Mouse (Mus musculus): ENCODE results near the gene Odf3b.

Gene Odf3b

GRCm38 (mm10) chr15:89378831-89379401 lies at the start of gene Odf3b:
TSS of gene Odf3b (minus strand) at chr15:89379282.
- DNase-seq: peak; percentile 55

DNA sequence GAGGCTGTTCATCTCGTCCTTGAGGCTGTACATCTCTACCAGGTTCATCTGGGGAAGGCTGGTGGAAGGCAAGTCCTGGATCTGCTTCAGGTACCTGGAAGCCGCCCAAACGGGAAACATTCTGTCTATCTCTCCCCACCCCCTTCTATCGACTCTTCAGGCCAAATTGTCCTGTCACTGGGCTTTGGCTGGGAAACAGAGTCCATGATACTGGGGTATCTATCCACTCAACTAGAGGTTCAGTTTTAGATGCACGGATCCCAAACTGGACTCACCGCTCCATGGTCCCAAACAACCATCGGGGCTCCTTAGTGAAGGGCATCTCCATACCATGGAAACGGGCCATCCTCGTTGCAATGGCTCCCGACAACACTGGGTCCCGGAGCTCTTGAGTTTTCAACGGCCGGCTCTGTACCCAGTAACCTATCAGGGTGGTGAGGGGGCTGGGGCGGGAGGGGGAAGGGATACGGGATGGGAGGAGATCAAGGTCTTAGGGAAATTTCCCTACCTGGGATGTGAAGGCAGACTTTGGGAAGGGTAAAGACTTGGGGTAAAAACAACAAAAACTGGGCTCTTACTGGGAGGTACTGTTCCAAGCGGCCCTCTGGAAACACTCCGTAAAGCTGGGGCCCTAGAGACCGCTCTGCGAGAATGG lies 49.2 kb upstream of the Odf3b start:
- no peak for DNase-seq

- DNase-seq: no peak
Observed at GRCm38 (mm10) chr15:89426716-89427115, 47.6 kb upstream of the Odf3b start.

DNA sequence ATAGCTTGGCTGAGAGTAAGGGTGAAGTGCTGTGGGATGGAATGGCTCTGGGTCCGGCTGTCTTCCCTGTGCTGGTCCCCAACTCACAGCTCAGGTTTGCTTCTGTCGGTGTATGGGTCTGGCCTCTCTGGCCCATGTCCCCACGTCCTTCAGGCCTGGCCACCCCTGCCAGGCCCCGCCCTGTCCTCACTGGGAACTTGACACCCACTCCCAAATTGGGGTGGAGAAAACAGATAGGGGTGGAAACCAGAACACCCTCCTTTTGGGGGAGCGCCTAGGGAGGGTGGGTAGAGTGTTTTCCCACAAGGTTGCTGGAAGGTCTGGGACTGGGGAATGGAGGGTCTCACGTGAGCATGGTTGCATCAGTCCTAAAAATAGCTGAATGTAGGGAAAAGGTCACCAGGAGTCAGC lies 46.6 kb upstream of the Odf3b start, which contains the start of gene Cpt1b:
Gene Cpt1b (minus strand): TSS at position 153 of the 411 bp plus-strand sequence.
- no peak for DNase-seq

DNA sequence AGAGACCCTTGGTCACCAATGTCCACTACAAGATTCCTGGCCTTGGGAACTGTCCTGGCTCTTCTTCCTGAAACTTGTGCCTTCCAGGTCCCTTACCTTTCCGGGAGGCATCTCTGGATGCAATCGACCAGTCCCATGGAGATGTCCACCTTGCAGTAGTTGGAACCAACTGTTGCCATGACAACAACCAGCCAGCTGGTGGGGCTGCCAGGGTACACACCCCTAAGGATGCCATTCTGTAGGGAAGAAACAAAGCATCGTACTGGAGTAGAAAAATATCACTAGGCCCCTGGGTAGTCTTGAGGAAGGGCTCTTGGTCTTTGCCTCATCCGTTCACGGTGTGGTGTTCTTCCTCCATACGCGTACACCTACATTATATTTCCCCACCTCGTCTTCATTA lies 45.5 kb upstream of the Odf3b start:
- no peak for DNase-seq

DNA sequence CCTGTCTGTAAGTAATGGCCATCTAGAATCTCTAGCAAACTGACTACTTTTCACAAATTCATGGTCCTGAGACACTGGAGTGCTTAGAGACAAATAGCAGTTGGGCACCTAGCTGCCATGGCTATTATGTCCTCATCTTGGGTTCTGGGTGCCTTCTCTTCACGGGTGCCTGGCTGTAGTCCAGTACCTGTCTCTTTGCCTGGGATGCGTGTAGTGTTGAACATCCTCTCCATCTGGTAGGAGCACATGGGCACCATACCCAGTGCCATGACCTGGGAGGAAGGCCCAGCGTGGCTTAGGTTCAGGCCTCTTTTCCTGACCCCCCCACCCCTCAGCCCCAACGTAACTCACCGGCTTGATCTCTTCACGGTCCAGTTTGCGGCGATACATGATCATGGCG lies 42.9 kb upstream of the Odf3b start:
- no peak for DNase-seq

DNA sequence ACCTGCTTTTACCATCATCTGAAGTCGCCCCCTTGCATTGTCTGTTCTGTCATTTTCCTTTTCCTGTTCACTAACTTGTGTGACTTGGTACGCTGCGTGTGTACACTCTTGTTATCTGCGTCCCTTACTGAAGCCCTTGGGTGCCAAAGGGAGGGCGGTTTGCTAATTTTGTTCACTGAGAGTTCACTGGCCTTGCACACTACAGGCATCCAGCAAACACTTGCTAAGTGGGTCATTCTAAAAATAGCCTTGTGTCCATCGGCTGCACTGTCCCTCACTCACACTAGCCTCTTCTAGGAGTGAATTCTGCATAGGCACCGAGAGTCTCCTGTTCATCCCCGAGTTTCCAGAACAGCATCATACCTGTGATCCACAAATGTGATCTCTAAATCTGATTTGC lies 36.2 kb upstream of the Odf3b start:
- DNase-seq: peak; percentile 40

GRCm38 (mm10) chr15:89410118-89410517 lies 31.0 kb upstream of the Odf3b start, which contains the start of gene Syce3:
TSS of gene Syce3 (minus strand) at chr15:89410503.
- DNase-seq: no peak

- no peak for DNase-seq
Observed at GRCm38 (mm10) chr15:89406691-89407090, 27.6 kb upstream of the Odf3b start.

DNA sequence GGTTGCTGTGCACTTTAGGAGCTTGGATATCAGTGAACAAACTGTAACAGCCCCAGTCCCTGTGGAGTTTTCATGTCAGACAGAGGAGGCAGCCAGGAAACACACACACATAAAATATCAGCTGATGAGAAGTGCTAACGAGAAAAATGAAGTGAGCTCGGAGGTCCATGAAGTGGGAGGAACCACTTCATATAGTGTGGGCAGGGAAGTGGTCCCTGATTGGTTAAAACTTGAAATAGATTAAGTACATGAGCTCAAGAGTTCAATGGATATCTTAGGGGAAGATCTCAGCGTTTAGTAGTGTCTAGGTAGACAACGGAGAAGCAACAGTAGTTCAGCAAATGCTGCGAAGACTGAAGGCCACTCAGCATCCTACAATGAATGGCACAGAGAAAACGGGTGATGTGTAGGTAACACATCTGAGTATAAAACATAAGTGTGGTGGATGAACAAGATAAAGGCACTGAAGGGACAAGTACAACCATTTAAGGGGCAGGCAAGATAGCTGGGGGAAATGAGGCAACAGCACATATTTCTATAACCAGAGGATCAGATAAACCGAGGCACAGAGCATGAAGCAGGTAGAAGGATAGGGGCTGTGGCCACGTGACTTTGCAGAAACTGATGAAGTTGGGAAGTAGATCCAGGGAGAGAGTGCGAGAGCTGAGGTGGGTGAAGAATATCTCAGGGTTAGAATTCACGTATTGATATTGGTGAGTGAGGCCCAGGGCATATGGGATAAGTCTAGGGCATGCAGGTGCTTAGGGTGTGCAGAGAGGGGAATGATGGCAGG lies 25.9 kb upstream of the Odf3b start:
- DNase-seq: no peak

DNA sequence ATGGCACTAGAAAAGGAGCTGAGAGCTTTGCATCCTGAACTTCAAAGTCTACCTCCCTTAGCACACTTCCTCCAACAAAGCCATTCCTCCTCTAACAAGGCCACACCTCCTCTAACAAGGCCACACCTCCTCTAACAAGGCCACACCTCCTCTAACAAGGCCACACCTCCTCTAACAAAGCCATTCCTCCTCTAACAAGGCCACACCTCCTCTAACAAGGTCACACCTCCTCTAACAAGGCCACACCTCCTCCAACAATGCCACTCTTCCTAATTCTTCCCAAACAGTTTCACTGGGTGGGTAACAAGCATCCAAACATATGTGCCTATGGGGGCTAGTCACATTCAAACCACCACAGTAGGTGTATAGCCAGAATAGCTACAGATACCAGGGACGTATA lies 23.4 kb upstream of the Odf3b start:
- no peak for DNase-seq

GRCm38 (mm10) chr15:89399716-89400115 lies 20.6 kb upstream of the Odf3b start:
- DNase-seq: no peak

GRCm38 (mm10) chr15:89398146-89398545 lies 19.1 kb upstream of the Odf3b start:
- peak; percentile 83 for DNase-seq

DNA sequence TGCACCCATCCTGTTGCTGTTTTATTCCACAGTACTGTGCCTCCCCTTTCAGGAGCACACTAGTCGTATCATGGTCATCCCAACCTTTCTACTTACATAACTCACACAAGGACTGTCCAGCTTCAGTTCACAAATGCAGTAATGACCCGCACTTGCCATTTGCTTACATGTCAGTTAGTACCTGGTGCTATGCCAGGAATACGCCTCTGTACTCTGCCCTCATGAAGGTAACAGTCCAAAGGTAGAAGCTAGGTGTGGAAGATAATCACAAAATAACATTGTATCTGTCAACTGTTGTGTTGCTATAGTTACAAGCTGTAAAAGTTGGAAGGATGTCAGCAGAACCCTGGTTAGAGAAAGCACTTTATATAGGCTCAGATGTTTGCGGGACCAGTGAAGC lies 17.8 kb upstream of the Odf3b start:
- no peak for DNase-seq

DNA sequence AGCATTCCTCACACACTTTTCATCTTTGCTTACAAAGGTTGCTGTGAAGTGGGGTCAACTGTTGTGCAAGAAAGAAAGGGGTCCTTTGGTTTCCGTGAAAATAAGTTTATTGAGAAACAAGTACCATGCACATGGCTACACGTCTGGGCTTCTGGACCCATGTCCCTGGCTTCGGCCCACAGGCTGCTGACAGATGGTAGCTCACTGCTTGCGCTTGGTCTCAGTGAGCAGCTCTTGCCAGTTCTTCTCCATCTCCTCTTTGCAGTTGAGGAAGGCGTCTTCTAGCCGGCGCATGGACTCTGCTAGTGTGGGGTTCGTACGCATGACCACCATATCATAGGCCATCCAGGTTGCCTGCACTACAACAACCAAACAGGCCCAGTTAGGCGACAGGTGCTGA lies 11.0 kb upstream of the Odf3b start:
- DNase-seq: no peak

DNA sequence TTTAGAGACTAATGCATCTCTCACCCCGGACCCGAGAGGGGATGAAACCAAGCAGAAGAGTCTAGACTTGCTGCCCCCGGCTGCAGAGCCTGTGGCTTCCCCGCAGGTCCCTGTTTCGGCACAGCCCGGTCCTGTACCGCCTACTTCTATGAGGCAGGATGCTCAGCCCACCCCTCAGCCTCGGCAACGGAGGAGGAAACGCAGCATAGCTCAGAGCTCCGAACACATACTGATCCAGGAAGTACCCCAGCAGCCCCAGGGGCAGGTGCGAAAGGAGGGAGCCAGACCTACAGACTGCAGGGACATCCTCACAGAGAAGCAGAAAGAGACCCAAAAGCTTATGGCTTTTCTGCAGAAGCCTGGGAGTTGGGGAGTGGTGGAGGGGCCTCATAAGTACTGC lies 8.0 kb upstream of the Odf3b start:
- DNase-seq: no peak

- DNase-seq: no peak
Observed at GRCm38 (mm10) chr15:89384617-89385016, 5.5 kb upstream of the Odf3b start, which contains the start of gene Klhdc7b. TSS of gene Klhdc7b (plus strand) at chr15:89384917.

GRCm38 (mm10) chr15:89379429-89379828 lies 347 bp upstream of the Odf3b start:
- DNase-seq: peak; percentile 32

- DNase-seq: no peak
Observed at GRCm38 (mm10) chr15:89377938-89378828, 899 bp downstream of the Odf3b start.

GRCm38 (mm10) chr15:89377362-89377761 lies 1.7 kb downstream of the Odf3b start:
- DNase-seq: peak; percentile 17

- DNase-seq: peak; percentile 11
Observed at GRCm38 (mm10) chr15:89376957-89377356, 2.1 kb downstream of the Odf3b start, which contains the start of gene Tymp. TSS of gene Tymp (minus strand) at chr15:89377039.

DNA sequence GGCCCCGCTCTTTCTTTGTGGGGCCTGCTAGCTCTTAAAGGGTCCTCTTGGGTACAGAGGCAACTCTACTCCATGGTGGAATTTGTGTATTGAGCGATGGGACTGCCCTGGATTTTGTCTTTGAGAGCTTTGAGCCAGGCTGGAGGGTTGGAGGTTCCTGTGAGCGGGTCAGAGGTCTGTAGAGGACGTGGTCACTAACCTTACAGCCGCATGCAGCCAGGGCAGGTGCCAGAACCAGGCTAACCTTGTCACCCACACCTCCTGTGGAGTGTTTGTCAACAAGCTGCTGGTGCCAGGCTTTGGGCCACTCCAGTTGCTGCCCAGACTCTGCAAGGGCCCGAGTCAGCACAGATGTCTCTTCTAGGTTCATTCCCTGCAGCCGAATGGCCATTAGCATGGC lies 3.0 kb downstream of the Odf3b start:
- no peak for DNase-seq
